Mouse (Mus musculus): ENCODE measurements around the gene Cldn13. TPM values are rescaled to one million over a fixed set of nuclear protein-coding genes. Genes with fewer than 3 reads are reported as not detected.

Cldn13 gene
- polyA plus RNA-seq, 1 experiment from 2014 or later: 0.29 TPM

DNA sequence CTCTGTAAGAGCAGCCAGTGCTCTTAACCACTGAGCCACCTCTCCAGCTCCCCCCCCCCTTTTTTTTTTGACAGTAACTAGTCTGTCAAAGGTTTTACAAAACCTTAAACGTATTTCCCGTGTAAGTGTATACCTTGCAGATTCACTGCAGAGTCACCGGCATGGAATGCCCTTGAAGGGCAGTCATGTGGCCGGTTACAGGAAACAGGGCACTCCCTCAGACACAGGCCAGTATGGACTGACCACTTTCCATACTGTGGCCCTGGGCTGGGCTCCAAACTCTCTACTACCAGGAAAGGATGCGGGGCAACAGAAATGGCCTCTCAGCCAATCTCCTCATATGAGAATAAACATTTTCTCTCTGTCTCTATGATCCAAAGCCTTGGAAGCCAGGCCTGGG is 40.2 kb upstream of the Cldn13 start:
- Histone ChIP-seq H3K4me3 (ENCODE audit: low read depth, low read length) (no peak overlapping the region), H3K27ac (replicated peaks) (no peak overlapping the region), H3K36me3 (ENCODE audit: control insufficient read depth, insufficient read depth, low read length) (no peaks in the 10 kb centered on the region), H3K4me2 (replicated peaks; ENCODE audit: low read depth) (no peak overlapping the region), H3K4me1 (replicated peaks; ENCODE audit: control insufficient read depth, insufficient read depth) (peaks cover 6% of the 10 kb centered on the region; the same call in 1 of the 2 replicates), H3K27me3 (ENCODE audit: control insufficient read depth, insufficient read depth, low read length) (no peaks in the 10 kb centered on the region), H3K9me3 (ENCODE audit: control insufficient read depth, low read length) (no peaks in the 10 kb centered on the region), H3K9ac (ENCODE audit: low read length) (no peak overlapping the region)
- 62% methylated on average over 5 of the region's 5 CpGs for WGBS
- TF ChIP-seq EP300 (optimal IDR thresholded peaks at IDR 0.05) (no peak), CTCF (IDR thresholded peaks at IDR 0.05; ENCODE audit: low read depth) (no peak)
- peak; percentile 37 for DNase-seq (ENCODE audit: low spot score)
- ATAC-seq (ENCODE audit: low FRiP score, low TSS enrichment): no peak

DNA sequence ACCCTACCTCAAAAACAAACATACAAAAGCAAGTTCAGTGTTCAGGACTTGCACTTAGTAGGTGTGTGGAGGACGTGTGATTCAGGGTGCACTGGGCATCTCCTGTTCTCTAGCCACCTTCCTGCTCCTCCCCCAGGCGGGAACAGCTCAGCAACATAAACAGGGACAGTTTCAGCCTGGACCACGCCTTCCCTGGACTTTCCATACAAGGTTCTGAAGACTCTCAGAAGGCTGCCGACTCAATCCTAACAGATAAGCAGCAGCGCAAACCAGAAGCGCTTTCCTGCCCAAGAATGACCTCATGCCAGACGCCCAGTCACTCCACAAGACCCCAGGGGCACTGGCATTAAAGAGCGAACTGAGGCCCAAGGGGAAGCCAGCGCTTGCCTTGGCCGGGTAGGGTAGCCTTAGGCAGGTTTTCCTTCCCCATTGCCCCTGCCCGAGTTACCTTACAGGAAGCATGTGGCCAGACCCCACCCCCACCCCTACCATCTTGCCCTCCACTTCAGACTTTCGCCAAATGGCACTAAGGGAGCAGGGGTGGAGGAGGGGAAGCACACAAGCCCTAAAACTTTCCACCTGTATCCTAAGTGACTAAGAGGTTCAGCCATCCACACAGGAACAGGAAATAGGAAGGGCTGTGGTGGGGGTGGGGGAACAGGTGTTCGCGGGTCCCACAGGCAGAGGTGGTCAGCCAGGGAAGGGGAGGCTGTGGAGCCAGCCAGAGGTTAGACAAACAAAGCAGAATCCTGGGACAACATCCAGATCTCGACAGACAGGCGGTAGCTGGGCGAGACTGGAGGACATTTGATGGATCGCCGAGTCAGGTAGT is 35.9 kb upstream of the Cldn13 start:
- peak overlapping the region; percentile 38 for H3K9ac ChIP-seq (ENCODE audit: low read length)
- peak; percentile 72 for ATAC-seq (ENCODE audit: low FRiP score, low TSS enrichment)

DNA sequence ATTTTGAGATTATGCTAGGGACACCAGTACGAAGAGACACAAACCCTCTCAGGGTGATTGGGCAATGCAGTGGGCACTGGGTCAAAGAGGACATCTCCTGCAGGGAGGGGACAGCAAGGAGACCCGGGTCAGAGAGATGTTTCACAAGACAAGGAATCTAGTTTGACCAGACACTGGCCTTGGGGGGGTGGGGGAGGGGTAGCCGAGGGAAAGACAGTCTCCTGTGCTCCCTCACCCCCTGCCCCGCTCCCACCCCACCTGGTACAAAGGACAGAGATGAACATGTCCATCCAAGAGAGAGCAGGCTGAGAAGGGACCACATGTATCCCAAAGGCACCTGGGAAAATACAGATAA is 32.7 kb upstream of the Cldn13 start:
- TF ChIP-seq CTCF (IDR thresholded peaks at IDR 0.05; ENCODE audit: low read depth): no peak
- no peak for TF ChIP-seq EP300 (optimal IDR thresholded peaks at IDR 0.05)
- Histone ChIP-seq H3K27ac (replicated peaks) (no peak overlapping the region), H3K36me3 (ENCODE audit: control insufficient read depth, insufficient read depth, low read length) (no peaks in the 10 kb centered on the region), H3K4me2 (replicated peaks; ENCODE audit: low read depth) (no peak overlapping the region), H3K9ac (ENCODE audit: low read length) (no peak overlapping the region), H3K27me3 (ENCODE audit: control insufficient read depth, insufficient read depth, low read length) (no peaks in the 10 kb centered on the region), H3K4me1 (replicated peaks; ENCODE audit: control insufficient read depth, insufficient read depth) (peaks cover 12% of the 10 kb centered on the region; the same call in 1 of the 2 replicates), H3K9me3 (ENCODE audit: control insufficient read depth, low read length) (no peaks in the 10 kb centered on the region), H3K4me3 (ENCODE audit: low read depth, low read length) (no peak overlapping the region)
- no peak for DNase-seq (ENCODE audit: low spot score)
- 39% methylated on average over 4 of the region's 4 CpGs for WGBS
- no peak for ATAC-seq (ENCODE audit: low FRiP score, low TSS enrichment)

More for the DNA sequence above, 35.9 kb upstream of the Cldn13 start:
- DNase-seq (ENCODE audit: low spot score): peak; percentile 77
- WGBS: 4% methylated on average over 19 of the region's 19 CpGs
- TF ChIP-seq EP300 (optimal IDR thresholded peaks at IDR 0.05) (no peak), CTCF (IDR thresholded peaks at IDR 0.05; ENCODE audit: low read depth) (no peak)
- Histone ChIP-seq H3K27ac (replicated peaks) (peak overlapping the region; percentile 53; the same call in 1 of the 2 replicates), H3K4me1 (replicated peaks; ENCODE audit: control insufficient read depth, insufficient read depth) (peaks cover 12% of the 10 kb centered on the region; the same call in 1 of the 2 replicates), H3K36me3 (ENCODE audit: control insufficient read depth, insufficient read depth, low read length) (no peaks in the 10 kb centered on the region), H3K4me3 (ENCODE audit: low read depth, low read length) (no peak overlapping the region), H3K9me3 (ENCODE audit: control insufficient read depth, low read length) (no peaks in the 10 kb centered on the region), H3K4me2 (replicated peaks; ENCODE audit: low read depth) (peak overlapping the region; percentile 44), H3K27me3 (ENCODE audit: control insufficient read depth, insufficient read depth, low read length) (no peaks in the 10 kb centered on the region)

DNA sequence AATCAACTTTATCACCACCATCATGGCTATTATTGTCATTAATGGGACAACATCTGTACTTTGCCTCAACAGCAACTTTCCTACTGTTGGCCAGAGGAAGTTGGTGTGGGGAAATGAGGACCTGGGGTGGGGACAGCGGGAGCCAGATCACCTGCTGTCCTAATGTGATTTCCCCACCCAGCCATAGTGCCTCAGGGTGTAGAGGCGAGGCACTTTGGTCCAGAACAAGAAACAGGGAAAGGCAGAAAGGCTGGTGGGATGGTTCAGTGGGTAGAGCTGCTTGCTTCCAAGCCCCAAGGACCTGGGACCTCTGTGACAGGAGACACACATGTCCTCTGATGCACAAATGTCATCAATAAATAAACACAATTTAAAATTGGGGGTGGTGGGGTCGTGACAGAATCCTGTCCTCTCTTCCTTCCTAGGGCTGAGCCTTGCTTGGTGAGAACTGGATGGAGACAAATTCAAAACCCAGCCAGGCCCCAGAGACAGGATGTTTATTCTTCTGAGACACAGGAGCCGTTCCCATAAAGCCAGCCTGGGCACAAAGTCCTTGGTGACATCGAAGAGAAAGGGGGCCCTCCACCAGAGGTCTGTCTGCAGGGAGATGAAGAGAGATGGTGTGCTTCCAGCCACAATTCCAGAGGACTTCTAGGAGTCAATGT is 32.2 kb upstream of the Cldn13 start:
- ATAC-seq (ENCODE audit: low FRiP score, low TSS enrichment) (no peak), DNase-seq (ENCODE audit: low spot score) (no peak)
- H3K4me3 ChIP-seq (ENCODE audit: low read depth, low read length): no peak overlapping the region
- 0 out of 2 replicates have a peak overlapping the region, but pooled peaks have one; percentile 27 for H3K9ac ChIP-seq (ENCODE audit: low read length)
- WGBS: 45% methylated on average over 5 of the region's 5 CpGs
- no peaks in the 10 kb centered on the region for H3K36me3 ChIP-seq (ENCODE audit: control insufficient read depth, insufficient read depth, low read length)
- H3K4me2 ChIP-seq (replicated peaks; ENCODE audit: low read depth): no peak overlapping the region; the same call in 1 of the 2 replicates
- no peaks in the 10 kb centered on the region for H3K27me3 ChIP-seq (ENCODE audit: control insufficient read depth, insufficient read depth, low read length)
- peaks cover 12% of the 10 kb centered on the region; the same call in 1 of the 2 replicates for H3K4me1 ChIP-seq (replicated peaks; ENCODE audit: control insufficient read depth, insufficient read depth)
- H3K27ac ChIP-seq (replicated peaks): peak overlapping the region; percentile 65
- TF ChIP-seq EP300 (optimal IDR thresholded peaks at IDR 0.05) (no peak), CTCF (IDR thresholded peaks at IDR 0.05; ENCODE audit: low read depth) (no peak)
- no peaks in the 10 kb centered on the region for H3K9me3 ChIP-seq (ENCODE audit: control insufficient read depth, low read length)

DNA sequence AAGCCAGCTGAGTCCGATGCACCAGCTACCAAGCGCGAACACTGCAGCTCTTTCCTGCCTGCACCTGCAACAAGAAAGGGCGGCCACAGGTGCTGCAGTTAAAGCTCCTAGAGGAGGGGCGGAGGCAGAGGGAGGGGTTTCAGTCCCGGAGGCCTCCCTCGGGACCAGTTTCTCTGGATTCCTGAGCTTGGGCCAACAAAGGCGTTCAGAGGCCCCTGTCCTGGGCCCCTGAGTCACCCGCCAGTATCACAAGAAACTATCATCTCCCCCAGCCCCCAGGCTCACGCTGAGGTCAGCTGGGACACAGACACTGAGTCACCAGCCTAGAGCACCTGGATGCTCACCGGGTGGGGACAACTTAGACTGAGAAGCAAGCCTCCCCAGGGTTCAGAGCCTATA is 31.5 kb upstream of the Cldn13 start, which contains the start of gene Cldn4:
Gene Cldn4 (minus strand): TSS at position 78 of the 399 bp plus-strand sequence.
- no peaks in the 10 kb centered on the region for H3K36me3 ChIP-seq (ENCODE audit: control insufficient read depth, insufficient read depth, low read length)
- peak within 1 kb of the TSS; percentile 47 for H3K4me2 ChIP-seq (replicated peaks; ENCODE audit: low read depth)
- TF ChIP-seq CTCF (IDR thresholded peaks at IDR 0.05; ENCODE audit: low read depth): no peak
- TF ChIP-seq EP300 (optimal IDR thresholded peaks at IDR 0.05): peak; percentile 87
- WGBS: 21% methylated on average over 11 of the region's 11 CpGs
- no peaks in the 10 kb centered on the region for H3K27me3 ChIP-seq (ENCODE audit: control insufficient read depth, insufficient read depth, low read length)
- no peaks in the 10 kb centered on the region for H3K9me3 ChIP-seq (ENCODE audit: control insufficient read depth, low read length)
- H3K27ac ChIP-seq (replicated peaks): peak within 1 kb of the TSS; percentile 81
- peak; percentile 77 for ATAC-seq (ENCODE audit: low FRiP score, low TSS enrichment)
- H3K4me1 ChIP-seq (replicated peaks; ENCODE audit: control insufficient read depth, insufficient read depth): peaks cover 12% of the 10 kb centered on the region; the same call in 1 of the 2 replicates
- H3K4me3 ChIP-seq (ENCODE audit: low read depth, low read length): peak within 1 kb of the TSS; percentile 41
- peak; percentile 87 for DNase-seq (ENCODE audit: low spot score)
- peak within 1 kb of the TSS; percentile 59 for H3K9ac ChIP-seq (ENCODE audit: low read length)
